Mouse (Mus musculus): ENCODE data around the gene Bcl2a1d. TPM values are rescaled to one million over a fixed set of nuclear protein-coding genes. Genes with fewer than 3 reads are reported as not detected.
"Not testable (repeated sequence)": the region's sequence is repeated elsewhere in the genome, so short reads cannot be mapped to it uniquely, and the experiment has no call there.

The Bcl2a1d gene
- polyA plus RNA-seq, 1 experiment from 2014 or later, result not detected

DNA sequence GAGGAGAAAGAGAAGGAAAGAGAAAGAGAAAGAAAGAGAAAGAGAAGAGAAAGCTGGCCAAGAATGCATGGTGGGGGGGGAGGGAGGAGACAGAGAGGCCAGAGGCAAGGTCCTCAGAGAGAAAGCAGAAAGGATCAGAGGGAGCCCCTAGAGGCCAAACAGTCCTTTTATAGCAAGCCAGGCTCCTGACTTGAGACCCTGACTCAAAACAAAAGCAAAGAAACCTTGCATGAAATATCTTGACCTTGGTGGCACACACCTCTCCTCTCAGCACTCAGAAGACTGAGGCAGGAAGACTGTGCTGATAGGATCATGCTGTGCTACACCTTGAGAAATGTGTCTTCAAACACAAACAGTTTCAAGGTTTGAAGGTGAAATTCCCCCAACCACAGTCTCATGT lies 10.1 kb downstream of the Bcl2a1d start:
- not testable (repeated sequence) for H3K4me2 ChIP-seq (ENCODE audit: low read depth, low read length, severe bottlenecking); H3K9me3 ChIP-seq (ENCODE audit: control insufficient read depth, low read length); H3K27me3 ChIP-seq (ENCODE audit: control insufficient read depth, insufficient read depth, low read length); ATAC-seq (replicated peaks; ENCODE audit: low FRiP score); H3K4me1 ChIP-seq (replicated peaks; ENCODE audit: control insufficient read depth, insufficient read depth, low read length); DNase-seq (ENCODE audit: low spot score); H3K27ac ChIP-seq (ENCODE audit: low read depth, low read length); H3K36me3 ChIP-seq (ENCODE audit: control insufficient read depth, insufficient read depth, low read length); H3K9ac ChIP-seq (ENCODE audit: low read length); H3K4me3 ChIP-seq (ENCODE audit: low read depth, low read length)

GRCm38 (mm10) chr9:88719989-88720537 lies 11.7 kb downstream of the Bcl2a1d start, which contains the start of gene Mthfsl:
Gene Mthfsl, minus strand, starts transcription at chr9:88720296.
- not testable (repeated sequence) for H3K27me3 ChIP-seq (ENCODE audit: control insufficient read depth, insufficient read depth, low read length); H3K9me3 ChIP-seq (ENCODE audit: control insufficient read depth, low read length); H3K4me1 ChIP-seq (replicated peaks; ENCODE audit: control insufficient read depth, insufficient read depth, low read length); H3K36me3 ChIP-seq (ENCODE audit: control insufficient read depth, insufficient read depth, low read length); H3K9ac ChIP-seq (ENCODE audit: low read length); DNase-seq (ENCODE audit: low spot score)
- peak within 1 kb of the TSS; percentile 36; the same call in 1 of the 2 replicates for H3K4me2 ChIP-seq (ENCODE audit: low read depth, low read length, severe bottlenecking)
- 0 out of 2 replicates have a peak within 1 kb of the TSS, but pooled peaks have one; percentile 18 for H3K27ac ChIP-seq (ENCODE audit: low read depth, low read length)
- 33% methylated on average over 11 of the region's 12 CpGs for WGBS
- peak; percentile 40 for ATAC-seq (replicated peaks; ENCODE audit: low FRiP score)
- H3K4me3 ChIP-seq (ENCODE audit: low read depth, low read length), result peak within 1 kb of the TSS; percentile 19; the same call in 1 of the 2 replicates

GRCm38 (mm10) chr9:88719073-88719921 lies 12.4 kb downstream of the Bcl2a1d start:
- WGBS, result 13% methylated on average over 11 of the region's 46 CpGs
- peak overlapping the region; percentile 36; the same call in 1 of the 2 replicates for H3K4me2 ChIP-seq (ENCODE audit: low read depth, low read length, severe bottlenecking)
- not testable (repeated sequence) for H3K9me3 ChIP-seq (ENCODE audit: control insufficient read depth, low read length); H3K27ac ChIP-seq (ENCODE audit: low read depth, low read length); H3K9ac ChIP-seq (ENCODE audit: low read length); H3K27me3 ChIP-seq (ENCODE audit: control insufficient read depth, insufficient read depth, low read length); H3K4me1 ChIP-seq (replicated peaks; ENCODE audit: control insufficient read depth, insufficient read depth, low read length); H3K36me3 ChIP-seq (ENCODE audit: control insufficient read depth, insufficient read depth, low read length); DNase-seq (ENCODE audit: low spot score)
- ATAC-seq (replicated peaks; ENCODE audit: low FRiP score), result peak; percentile 97
- H3K4me3 ChIP-seq (ENCODE audit: low read depth, low read length), result peak overlapping the region; percentile 19; the same call in 1 of the 2 replicates

DNA sequence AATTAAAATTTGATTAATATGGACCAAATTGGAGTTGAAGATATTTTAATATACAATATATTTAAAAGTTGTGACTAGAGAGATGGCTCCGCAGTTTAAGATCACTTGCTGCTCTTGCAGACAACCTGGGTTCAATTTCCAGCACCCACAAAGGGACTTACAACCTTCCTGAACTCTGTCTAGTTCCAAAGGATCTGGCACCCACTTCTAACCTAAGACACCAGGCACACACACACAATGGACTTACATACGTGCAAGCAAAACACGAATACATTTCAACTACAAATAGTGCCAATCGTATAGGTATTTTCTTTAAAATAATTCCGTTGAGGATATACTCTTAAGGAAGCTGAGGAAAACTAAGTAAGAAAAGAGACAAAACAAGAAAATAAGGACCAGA lies 13.1 kb downstream of the Bcl2a1d start:
- H3K4me3 ChIP-seq (ENCODE audit: low read depth, low read length); H3K36me3 ChIP-seq (ENCODE audit: control insufficient read depth, insufficient read depth, low read length); H3K4me1 ChIP-seq (replicated peaks; ENCODE audit: control insufficient read depth, insufficient read depth, low read length); H3K4me2 ChIP-seq (ENCODE audit: low read depth, low read length, severe bottlenecking); H3K9me3 ChIP-seq (ENCODE audit: control insufficient read depth, low read length); DNase-seq (ENCODE audit: low spot score); ATAC-seq (replicated peaks; ENCODE audit: low FRiP score); H3K9ac ChIP-seq (ENCODE audit: low read length); H3K27ac ChIP-seq (ENCODE audit: low read depth, low read length); H3K27me3 ChIP-seq (ENCODE audit: control insufficient read depth, insufficient read depth, low read length): not testable (repeated sequence)
- WGBS, result 88% methylated on average over 5 of the region's 5 CpGs

DNA sequence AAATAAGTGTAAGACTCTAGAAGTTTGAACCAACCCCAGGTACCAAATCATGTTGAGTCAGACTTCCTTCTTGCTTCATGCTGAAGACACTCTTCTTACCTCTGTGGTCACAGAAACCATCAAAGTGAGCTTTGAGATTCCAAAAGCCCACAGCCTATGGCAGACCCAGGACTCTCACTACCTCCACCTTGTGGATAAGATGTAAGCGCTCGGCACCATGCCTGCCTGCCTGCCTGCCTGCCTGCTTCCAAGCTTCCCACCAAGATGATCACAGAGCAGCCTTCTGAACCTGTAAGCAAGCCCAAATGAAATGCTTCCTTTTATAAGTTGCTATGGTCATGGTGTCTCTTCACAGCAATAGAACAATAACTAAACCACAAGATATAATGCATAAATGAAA lies 13.6 kb downstream of the Bcl2a1d start:
- H3K9ac ChIP-seq (ENCODE audit: low read length); DNase-seq (ENCODE audit: low spot score); H3K9me3 ChIP-seq (ENCODE audit: control insufficient read depth, low read length); H3K4me1 ChIP-seq (replicated peaks; ENCODE audit: control insufficient read depth, insufficient read depth, low read length); H3K27me3 ChIP-seq (ENCODE audit: control insufficient read depth, insufficient read depth, low read length); H3K27ac ChIP-seq (ENCODE audit: low read depth, low read length); H3K4me3 ChIP-seq (ENCODE audit: low read depth, low read length); H3K4me2 ChIP-seq (ENCODE audit: low read depth, low read length, severe bottlenecking); H3K36me3 ChIP-seq (ENCODE audit: control insufficient read depth, insufficient read depth, low read length): not testable (repeated sequence)
- peak; percentile 50 for ATAC-seq (replicated peaks; ENCODE audit: low FRiP score)
- WGBS, result 16% methylated on average over 2 of the region's 2 CpGs

DNA sequence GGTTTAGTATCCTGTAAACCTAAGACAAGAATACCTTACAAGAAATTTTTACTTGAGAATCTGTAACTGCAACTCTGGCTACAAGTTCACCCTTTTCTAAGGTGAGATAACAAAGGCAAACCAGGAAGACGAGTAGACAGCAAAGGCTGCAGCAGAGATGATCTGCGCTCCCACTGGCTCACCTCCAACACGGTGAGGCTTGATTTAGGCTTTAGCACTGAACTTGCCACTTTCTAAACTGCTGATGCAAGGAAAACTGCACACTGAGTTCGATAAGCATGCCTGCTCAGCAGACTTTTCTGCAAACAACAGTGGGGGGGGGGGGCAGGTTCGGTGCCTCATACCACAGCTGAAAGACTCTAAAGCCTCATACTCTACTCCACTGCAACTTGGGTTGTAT lies 17.2 kb downstream of the Bcl2a1d start:
- not testable (repeated sequence) for H3K9me3 ChIP-seq (ENCODE audit: control insufficient read depth, low read length); H3K27me3 ChIP-seq (ENCODE audit: control insufficient read depth, insufficient read depth, low read length); DNase-seq (ENCODE audit: low spot score); H3K4me2 ChIP-seq (ENCODE audit: low read depth, low read length, severe bottlenecking); H3K36me3 ChIP-seq (ENCODE audit: control insufficient read depth, insufficient read depth, low read length); H3K4me3 ChIP-seq (ENCODE audit: low read depth, low read length); H3K4me1 ChIP-seq (replicated peaks; ENCODE audit: control insufficient read depth, insufficient read depth, low read length); ATAC-seq (replicated peaks; ENCODE audit: low FRiP score); H3K27ac ChIP-seq (ENCODE audit: low read depth, low read length); H3K9ac ChIP-seq (ENCODE audit: low read length)
- 89% methylated on average over 5 of the region's 5 CpGs for WGBS

- not testable (repeated sequence) for H3K4me2 ChIP-seq (ENCODE audit: low read depth, low read length, severe bottlenecking); DNase-seq (ENCODE audit: low spot score); H3K36me3 ChIP-seq (ENCODE audit: control insufficient read depth, insufficient read depth, low read length); H3K9me3 ChIP-seq (ENCODE audit: control insufficient read depth, low read length); H3K9ac ChIP-seq (ENCODE audit: low read length); H3K4me1 ChIP-seq (replicated peaks; ENCODE audit: control insufficient read depth, insufficient read depth, low read length); H3K27me3 ChIP-seq (ENCODE audit: control insufficient read depth, insufficient read depth, low read length); H3K4me3 ChIP-seq (ENCODE audit: low read depth, low read length); H3K27ac ChIP-seq (ENCODE audit: low read depth, low read length); ATAC-seq (replicated peaks; ENCODE audit: low FRiP score)
- WGBS, result 90% methylated on average over 3 of the region's 3 CpGs
Observed at GRCm38 (mm10) chr9:88712164-88712749, 19.5 kb downstream of the Bcl2a1d start.

DNA sequence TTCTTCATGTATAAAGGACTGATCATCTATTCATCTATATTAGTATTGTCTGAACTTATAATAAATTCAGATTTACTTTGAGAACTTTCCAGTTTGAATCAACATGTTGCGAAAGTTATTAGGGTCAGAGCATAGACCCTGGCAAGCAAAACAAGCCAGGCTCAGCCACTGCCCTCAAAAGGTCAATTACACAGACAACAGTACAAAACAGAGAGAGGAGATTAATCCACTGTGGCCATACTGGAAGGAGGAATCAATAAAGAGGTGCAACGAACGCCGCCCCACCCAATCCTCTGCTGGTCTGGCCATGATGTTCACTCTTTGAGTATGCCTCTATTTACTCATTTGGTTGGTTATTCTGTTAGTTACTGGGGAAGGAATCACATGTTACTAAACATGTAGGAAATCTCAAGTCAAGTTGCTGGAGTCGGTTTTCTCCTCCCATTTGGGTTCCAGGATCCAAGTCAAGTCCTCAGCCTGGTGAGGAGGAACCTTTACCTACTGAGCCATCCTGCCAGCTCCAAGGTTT lies 20.7 kb downstream of the Bcl2a1d start:
- H3K4me1 ChIP-seq (replicated peaks; ENCODE audit: control insufficient read depth, insufficient read depth, low read length); ATAC-seq (replicated peaks; ENCODE audit: low FRiP score): not testable (repeated sequence)

More for the DNA sequence above, 20.7 kb downstream of the Bcl2a1d start:
- H3K4me2 ChIP-seq (ENCODE audit: low read depth, low read length, severe bottlenecking); H3K4me3 ChIP-seq (ENCODE audit: low read depth, low read length); H3K9ac ChIP-seq (ENCODE audit: low read length); H3K36me3 ChIP-seq (ENCODE audit: control insufficient read depth, insufficient read depth, low read length); DNase-seq (ENCODE audit: low spot score); H3K27me3 ChIP-seq (ENCODE audit: control insufficient read depth, insufficient read depth, low read length); H3K27ac ChIP-seq (ENCODE audit: low read depth, low read length); H3K9me3 ChIP-seq (ENCODE audit: control insufficient read depth, low read length): not testable (repeated sequence)
- 88% methylated on average over 4 of the region's 5 CpGs for WGBS

Measured in forebrain, embryonic 11.5 days (tissue).